Mouse (Mus musculus) 416B (cell line): ENCODE measurements around the gene Gm8122.
"Not testable (repeated sequence)": the region's sequence is repeated elsewhere in the genome, so short reads cannot be mapped to it uniquely, and the experiment has no call there.

Source experiments
- DNase-seq: peaks from one replicate; pipeline ENCODE4 v3.0.0; 2011; ENCODE audit warnings: low read depth

Gm8122 gene

GRCm38 (mm10) chr14:43235204-43235603, at the start of gene Gm8122:
Gene Gm8122, minus strand, starts transcription at chr14:43235304.
- not testable (repeated sequence) for DNase-seq

DNA sequence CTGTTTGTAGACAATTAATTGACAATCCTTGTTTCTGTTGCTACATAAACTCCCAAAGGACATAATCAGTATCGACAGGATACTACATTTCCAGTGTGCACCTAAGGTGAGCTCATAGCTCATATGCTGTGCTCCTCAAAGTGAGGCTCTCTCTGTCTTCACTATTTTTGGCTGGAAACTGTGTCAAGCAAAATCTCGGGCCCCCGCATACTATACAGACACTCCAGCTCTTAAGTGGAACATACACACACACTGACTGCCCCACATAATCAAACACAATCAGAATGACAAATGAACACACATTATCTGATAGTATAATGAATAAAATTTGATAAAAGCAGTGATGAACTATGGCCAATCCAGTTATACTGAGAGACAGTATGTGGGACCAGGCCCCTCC, 43.6 kb upstream of the Gm8122 start:
- not testable (repeated sequence) for DNase-seq

- not testable (repeated sequence) for DNase-seq
Measured at GRCm38 (mm10) chr14:43278146-43278545, 43.0 kb upstream of the Gm8122 start.

DNA sequence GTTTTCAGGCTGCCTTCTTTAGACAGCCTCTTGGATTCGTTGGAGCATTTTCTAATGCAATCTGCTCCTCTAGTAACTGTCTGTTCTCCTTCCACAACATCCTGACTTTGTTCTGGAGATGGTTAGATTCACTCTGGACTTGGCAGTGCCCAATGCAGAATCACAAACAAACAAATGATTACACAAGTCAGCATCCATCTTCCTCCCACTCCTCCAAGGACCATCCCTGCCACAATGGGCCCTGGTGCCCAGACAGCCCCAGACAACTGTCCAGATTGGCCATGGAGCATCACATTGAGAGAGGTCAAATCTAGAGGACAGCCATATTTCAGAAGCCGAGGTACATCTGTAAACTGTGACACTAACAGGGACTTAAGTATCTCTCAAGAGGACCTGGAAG, 42.4 kb upstream of the Gm8122 start:
- DNase-seq, result not testable (repeated sequence)

DNA sequence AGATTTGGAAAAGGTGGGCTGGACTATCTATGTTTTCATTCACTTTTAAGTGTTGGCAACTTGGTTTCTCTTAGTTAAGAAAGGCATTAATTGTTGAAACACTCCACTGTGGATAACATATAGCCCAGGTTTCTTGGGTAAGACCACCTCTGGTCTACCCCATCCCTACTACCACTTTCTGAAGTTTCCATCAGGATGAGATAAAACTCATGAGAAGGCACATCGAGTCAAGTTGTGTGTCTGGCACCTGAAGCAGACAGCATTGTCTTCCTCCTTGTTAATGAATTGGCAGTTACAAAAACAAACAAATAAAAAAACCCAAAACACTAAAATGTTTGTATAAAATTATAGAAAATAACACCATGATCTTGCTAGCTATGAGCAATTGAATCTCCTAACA, 40.6 kb upstream of the Gm8122 start:
- DNase-seq, result not testable (repeated sequence)

- peak; percentile 1 for DNase-seq
Measured at GRCm38 (mm10) chr14:43274986-43275511, 39.9 kb upstream of the Gm8122 start, which contains the start of gene Gm9732. Gene Gm9732, plus strand, starts transcription at chr14:43275036.

DNA sequence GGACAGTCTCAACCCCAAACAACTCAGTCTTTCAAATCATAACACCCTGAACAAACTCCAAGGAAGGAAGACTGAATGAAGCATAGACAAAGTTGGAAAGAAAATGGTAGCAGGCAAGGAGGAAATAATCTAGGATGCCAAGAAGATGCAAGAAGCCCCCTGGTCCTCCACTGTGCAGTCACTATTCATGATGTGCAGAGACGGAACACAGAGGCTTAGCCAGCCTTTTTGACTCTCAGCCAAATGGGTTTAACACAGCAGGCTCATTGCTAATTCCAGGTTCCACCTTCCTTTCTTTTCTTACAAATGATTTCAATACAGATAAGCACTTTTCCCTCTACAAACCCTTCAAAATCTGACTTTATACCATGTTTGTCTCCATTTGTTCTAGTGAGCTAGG, 38.1 kb upstream of the Gm8122 start:
- DNase-seq, result not testable (repeated sequence)

GRCm38 (mm10) chr14:43269211-43269610, 34.1 kb upstream of the Gm8122 start:
- DNase-seq, result not testable (repeated sequence)

GRCm38 (mm10) chr14:43268521-43269084, 33.5 kb upstream of the Gm8122 start:
- DNase-seq, result not testable (repeated sequence)

DNA sequence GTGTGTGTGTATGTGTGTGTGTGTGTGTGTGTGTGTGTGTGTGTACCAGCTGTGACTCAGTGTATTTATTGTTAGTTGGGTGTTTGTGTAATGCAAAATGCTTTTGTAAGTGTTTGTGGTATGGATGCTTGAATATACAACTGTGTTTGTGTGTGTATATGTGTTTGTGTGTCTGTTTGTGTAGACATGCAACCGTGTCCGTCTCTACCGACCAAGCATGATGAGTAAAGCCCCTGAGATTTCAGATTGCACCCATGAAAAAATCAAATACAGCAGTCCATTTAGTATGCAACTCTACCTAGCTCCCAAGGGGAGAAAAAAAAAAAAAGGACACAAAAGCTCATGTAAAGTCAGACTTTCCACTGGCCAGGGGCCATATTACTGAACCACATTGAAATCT, 28.3 kb upstream of the Gm8122 start:
- DNase-seq, result not testable (repeated sequence)

- DNase-seq, result not testable (repeated sequence)
Measured at GRCm38 (mm10) chr14:43258349-43258748, 23.2 kb upstream of the Gm8122 start, which contains the start of gene Gm8126. Gene Gm8126, plus strand, starts transcription at chr14:43258649.

GRCm38 (mm10) chr14:43256511-43256910, 21.4 kb upstream of the Gm8122 start:
- DNase-seq, result not testable (repeated sequence)

- not testable (repeated sequence) for DNase-seq
Measured at GRCm38 (mm10) chr14:43250549-43251253, 15.6 kb upstream of the Gm8122 start.

DNA sequence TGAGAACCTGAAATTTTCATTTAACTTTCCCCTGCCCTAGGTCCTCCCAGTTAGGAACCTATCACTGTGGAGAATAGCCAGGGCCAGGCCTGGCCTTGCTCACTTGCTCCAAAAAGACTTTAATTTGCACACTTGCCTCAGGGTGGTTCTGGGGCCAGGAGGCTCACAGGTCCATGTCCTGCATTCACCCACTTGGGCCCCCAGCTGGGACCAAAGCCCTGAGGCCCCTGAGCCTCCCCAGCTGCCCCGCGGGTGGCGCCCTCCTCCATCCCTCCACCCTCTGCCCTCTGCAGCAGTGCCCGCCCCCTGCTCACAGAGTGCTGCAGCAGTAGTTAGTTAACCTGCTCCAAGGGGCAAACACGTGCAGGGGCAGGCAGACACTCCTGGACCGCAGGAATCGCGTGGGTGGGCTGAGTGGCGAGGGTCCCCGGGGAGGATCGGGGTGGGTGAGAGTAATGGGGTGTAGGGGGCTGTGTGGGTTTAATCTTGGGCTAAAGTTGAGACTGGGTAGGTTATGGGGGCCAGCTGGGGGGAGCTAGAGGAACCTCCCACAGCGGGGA, 14.6 kb upstream of the Gm8122 start:
- DNase-seq, result not testable (repeated sequence)

GRCm38 (mm10) chr14:43237769-43238168, 2.7 kb upstream of the Gm8122 start:
- not testable (repeated sequence) for DNase-seq
